Mouse (Mus musculus): Measurements from ENCODE around the gene Anxa6. TPM values are rescaled to one million over a fixed set of nuclear protein-coding genes. Genes with fewer than 3 reads are reported as not detected.

The Anxa6 gene
- polyA plus RNA-seq, 1 experiment: 18.9 TPM

- H3K36me3 ChIP-seq (replicated peaks; ENCODE audit: low read length): peaks cover 8% of the 10 kb centered on the region
Measured at GRCm38 (mm10) chr11:54984581-54984980, 48.7 kb downstream of the Anxa6 start.

DNA sequence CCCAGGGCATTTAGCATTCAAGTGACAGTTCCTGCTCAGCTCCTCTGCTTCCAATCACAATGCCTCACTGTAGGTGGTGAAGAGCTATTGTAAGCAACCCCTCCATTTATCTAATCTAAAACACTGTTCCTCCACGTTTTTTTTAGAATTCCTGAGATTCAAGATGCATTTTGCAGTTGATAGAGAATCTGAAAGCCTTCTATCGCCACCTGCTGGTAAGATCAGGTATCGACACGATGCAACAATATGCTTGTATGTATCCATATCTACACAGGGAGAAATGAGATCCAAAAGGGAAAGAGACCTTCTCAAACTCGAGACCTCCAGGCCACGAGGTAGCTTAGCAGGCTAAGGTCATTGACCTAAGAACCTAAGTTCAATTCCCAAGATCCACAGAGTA, 49.2 kb downstream of the Anxa6 start:
- Histone ChIP-seq H3K4me1 (peaks cover 26% of the 10 kb centered on the region), H3K27me3 (replicated peaks) (peaks cover 9% of the 10 kb centered on the region), H3K9me3 (no peaks in the 10 kb centered on the region), H3K36me3 (replicated peaks; ENCODE audit: low read length) (peaks cover 13% of the 10 kb centered on the region), H3K4me3 (replicated peaks) (no peak overlapping the region)
- TF ChIP-seq FLI1 (IDR thresholded peaks at IDR 0.05; ENCODE audit: low read length) (no peak), GATA1 (IDR thresholded peaks at IDR 0.05; ENCODE audit: borderline replicate concordance, low read length) (no peak)

More at GRCm38 (mm10) chr11:54984581-54984980, 48.7 kb downstream of the Anxa6 start:
- TF ChIP-seq FLI1 (IDR thresholded peaks at IDR 0.05; ENCODE audit: low read length) (no peak), GATA1 (IDR thresholded peaks at IDR 0.05; ENCODE audit: borderline replicate concordance, low read length) (no peak)
- Histone ChIP-seq H3K9me3 (no peaks in the 10 kb centered on the region), H3K4me3 (replicated peaks) (no peak overlapping the region), H3K27me3 (replicated peaks) (peaks cover 11% of the 10 kb centered on the region), H3K4me1 (peaks cover 22% of the 10 kb centered on the region)

DNA sequence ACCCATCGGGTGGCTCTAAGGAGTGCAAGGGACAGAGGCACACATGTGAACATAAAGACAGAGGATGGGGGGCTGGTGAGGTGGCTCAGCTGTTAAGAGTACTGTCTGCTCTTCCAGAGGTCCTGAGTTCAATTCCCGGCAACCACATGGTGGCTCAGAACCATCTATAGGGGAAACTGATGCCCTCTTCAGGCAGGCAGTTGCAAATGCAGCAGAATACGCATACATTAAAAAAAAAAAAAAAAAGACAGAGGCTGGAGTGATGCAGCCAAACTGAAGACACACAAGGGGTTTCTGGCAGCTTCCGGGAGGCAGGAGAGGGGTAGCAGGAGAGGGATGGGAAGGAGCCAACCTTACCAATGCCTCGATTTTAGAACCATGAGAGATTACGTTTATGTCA, 50.7 kb downstream of the Anxa6 start:
- Histone ChIP-seq H3K4me1 (peaks cover 36% of the 10 kb centered on the region), H3K27me3 (replicated peaks) (peaks cover 8% of the 10 kb centered on the region), H3K4me3 (replicated peaks) (no peak overlapping the region), H3K9me3 (no peaks in the 10 kb centered on the region), H3K36me3 (replicated peaks; ENCODE audit: low read length) (peaks cover 15% of the 10 kb centered on the region)
- TF ChIP-seq GATA1 (IDR thresholded peaks at IDR 0.05; ENCODE audit: borderline replicate concordance, low read length) (no peak), FLI1 (IDR thresholded peaks at IDR 0.05; ENCODE audit: low read length) (no peak)

DNA sequence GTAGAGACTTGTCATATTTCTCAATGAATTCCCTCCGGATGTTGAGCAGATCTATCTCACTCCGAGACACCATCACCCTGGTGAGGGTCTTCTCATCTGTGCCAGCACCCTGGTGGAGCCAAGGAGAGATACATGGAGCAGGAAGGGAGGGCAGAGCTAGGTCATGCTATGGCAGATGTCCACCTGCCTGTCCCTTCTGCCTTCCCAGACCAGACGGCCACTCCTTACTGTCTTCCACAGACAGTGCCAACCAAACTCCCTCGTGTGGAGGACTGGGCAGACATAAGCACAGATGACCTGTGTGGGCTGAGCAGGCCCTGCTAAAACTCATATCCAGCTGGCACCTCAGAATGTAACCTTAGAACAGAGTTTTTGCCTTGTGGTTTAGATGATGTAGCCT, 51.6 kb downstream of the Anxa6 start:
- Histone ChIP-seq H3K27me3 (replicated peaks) (peaks cover 8% of the 10 kb centered on the region), H3K9me3 (no peaks in the 10 kb centered on the region), H3K4me3 (replicated peaks) (no peak overlapping the region), H3K4me1 (peaks cover 45% of the 10 kb centered on the region), H3K36me3 (replicated peaks; ENCODE audit: low read length) (peaks cover 15% of the 10 kb centered on the region)
- TF ChIP-seq FLI1 (IDR thresholded peaks at IDR 0.05; ENCODE audit: low read length): no peak
- no peak for TF ChIP-seq GATA1 (IDR thresholded peaks at IDR 0.05; ENCODE audit: borderline replicate concordance, low read length)

GRCm38 (mm10) chr11:54977385-54977937, 55.8 kb downstream of the Anxa6 start:
- Histone ChIP-seq H3K4me3 (replicated peaks) (no peak overlapping the region), H3K27me3 (replicated peaks) (no peaks in the 10 kb centered on the region), H3K4me1 (peaks cover 72% of the 10 kb centered on the region), H3K9me3 (no peaks in the 10 kb centered on the region), H3K36me3 (replicated peaks; ENCODE audit: low read length) (peaks cover 15% of the 10 kb centered on the region)
- no peak for TF ChIP-seq GATA1 (IDR thresholded peaks at IDR 0.05; ENCODE audit: borderline replicate concordance, low read length)
- no peak for TF ChIP-seq FLI1 (IDR thresholded peaks at IDR 0.05; ENCODE audit: low read length)

GRCm38 (mm10) chr11:54976351-54976750, 56.9 kb downstream of the Anxa6 start:
- H3K4me3 ChIP-seq (replicated peaks): no peak overlapping the region
- H3K27me3 ChIP-seq (replicated peaks): no peaks in the 10 kb centered on the region
- peaks cover 83% of the 10 kb centered on the region for H3K4me1 ChIP-seq
- H3K9me3 ChIP-seq: no peaks in the 10 kb centered on the region
- TF ChIP-seq GATA1 (IDR thresholded peaks at IDR 0.05; ENCODE audit: borderline replicate concordance, low read length): no peak
- no peak for TF ChIP-seq FLI1 (IDR thresholded peaks at IDR 0.05; ENCODE audit: low read length)
- peaks cover 9% of the 10 kb centered on the region for H3K36me3 ChIP-seq (replicated peaks; ENCODE audit: low read length)

- peak overlapping the region; percentile 38 for H3K4me3 ChIP-seq (replicated peaks)
- peaks cover 84% of the 10 kb centered on the region for H3K4me1 ChIP-seq
- no peaks in the 10 kb centered on the region for H3K9me3 ChIP-seq
- TF ChIP-seq GATA1 (IDR thresholded peaks at IDR 0.05; ENCODE audit: borderline replicate concordance, low read length) (no peak), FLI1 (IDR thresholded peaks at IDR 0.05; ENCODE audit: low read length) (no peak)
- no peaks in the 10 kb centered on the region for H3K27me3 ChIP-seq (replicated peaks)
- peaks cover 7% of the 10 kb centered on the region for H3K36me3 ChIP-seq (replicated peaks; ENCODE audit: low read length)
Measured at GRCm38 (mm10) chr11:54975756-54976155, 57.5 kb downstream of the Anxa6 start.

- Histone ChIP-seq H3K36me3 (replicated peaks; ENCODE audit: low read length) (peaks cover 7% of the 10 kb centered on the region), H3K4me3 (replicated peaks) (peak overlapping the region; percentile 74), H3K4me1 (peaks cover 88% of the 10 kb centered on the region), H3K27me3 (replicated peaks) (no peaks in the 10 kb centered on the region), H3K9me3 (no peaks in the 10 kb centered on the region)
- no peak for TF ChIP-seq GATA1 (IDR thresholded peaks at IDR 0.05; ENCODE audit: borderline replicate concordance, low read length)
- TF ChIP-seq FLI1 (IDR thresholded peaks at IDR 0.05; ENCODE audit: low read length): no peak
Measured at GRCm38 (mm10) chr11:54975340-54975739, 57.9 kb downstream of the Anxa6 start.

DNA sequence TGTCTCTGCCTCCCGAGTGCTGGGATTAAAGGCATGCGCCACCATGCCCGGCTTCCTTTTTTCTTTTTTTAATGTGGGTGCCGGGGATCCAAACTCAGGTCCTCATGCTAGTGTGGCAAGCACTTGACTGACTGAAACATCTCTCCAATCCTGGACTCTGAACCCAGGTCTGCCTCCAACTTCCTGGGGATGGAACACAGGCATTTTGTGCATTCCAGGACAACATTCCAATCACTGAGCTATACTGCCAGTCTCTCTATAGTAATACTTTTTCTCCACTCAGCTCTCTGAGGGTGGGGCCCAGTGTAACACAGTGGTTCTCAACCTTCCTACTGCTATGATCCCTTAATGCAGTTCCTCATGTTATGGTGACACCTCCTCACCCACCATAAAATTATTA, 58.6 kb downstream of the Anxa6 start:
- Histone ChIP-seq H3K36me3 (replicated peaks; ENCODE audit: low read length) (peaks cover 7% of the 10 kb centered on the region), H3K27me3 (replicated peaks) (no peaks in the 10 kb centered on the region), H3K4me1 (peaks cover 89% of the 10 kb centered on the region), H3K9me3 (no peaks in the 10 kb centered on the region), H3K4me3 (replicated peaks) (no peak overlapping the region)
- TF ChIP-seq FLI1 (IDR thresholded peaks at IDR 0.05; ENCODE audit: low read length) (no peak), GATA1 (IDR thresholded peaks at IDR 0.05; ENCODE audit: borderline replicate concordance, low read length) (no peak)

- Histone ChIP-seq H3K4me3 (replicated peaks) (peak overlapping the region; percentile 75), H3K9me3 (peaks cover 3% of the 10 kb centered on the region; the same call in 1 of the 2 replicates), H3K36me3 (replicated peaks; ENCODE audit: low read length) (peaks cover 2% of the 10 kb centered on the region), H3K27me3 (replicated peaks) (no peaks in the 10 kb centered on the region), H3K4me1 (peaks cover 79% of the 10 kb centered on the region)
- TF ChIP-seq GATA1 (IDR thresholded peaks at IDR 0.05; ENCODE audit: borderline replicate concordance, low read length): no peak
Measured at GRCm38 (mm10) chr11:54973481-54974212, 59.6 kb downstream of the Anxa6 start.

All from megakaryocyte, embryonic 14.5 days (primary cell).